Mouse (Mus musculus) frontal cortex, postnatal 36 days (tissue): ENCODE measurements at regions not wholly inside any gene's neighbourhood (a gene's known extent, or its start where the extent isn't known, plus 50 kb on each side); places are given as distances from the start of the nearest gene placed in this dataset.
"Not testable (repeated sequence)": the region's sequence is repeated elsewhere in the genome, so short reads cannot be mapped to it uniquely, and the experiment has no call there.

Source experiments
- DNase-seq, 2 experiments: peaks; one replicate each; pipeline ENCODE4 v3.0.0; 2022; ENCODE audit warnings: low spot score in 2 of 2

- peak; percentile 15 to 24 for DNase-seq
Measured at GRCm38 (mm10) chr12:15565941-15566784, 250.6 kb downstream of the Trib2 start.

GRCm38 (mm10) chr12:15562826-15563225 lies 253.9 kb downstream of the Trib2 start:
- no peak for DNase-seq

- peak; percentile 28 to 31 for DNase-seq
Measured at GRCm38 (mm10) chr12:15555471-15555870, 261.3 kb downstream of the Trib2 start.

GRCm38 (mm10) chr12:15553681-15554007 lies 263.1 kb downstream of the Trib2 start:
- no peak for DNase-seq

- DNase-seq: no peak
Measured at GRCm38 (mm10) chr12:15552979-15553680, 263.6 kb downstream of the Trib2 start.

GRCm38 (mm10) chr12:15552210-15552609 lies 264.5 kb downstream of the Trib2 start:
- no peak for DNase-seq

- no peak for DNase-seq
Measured at GRCm38 (mm10) chr12:15551281-15551900, 265.3 kb downstream of the Trib2 start.

- no peak for DNase-seq
Measured at GRCm38 (mm10) chr12:15544351-15544750, 272.4 kb downstream of the Trib2 start.

- DNase-seq: no peak
Measured at GRCm38 (mm10) chr12:15542486-15542885, 274.2 kb downstream of the Trib2 start.

- no peak for DNase-seq
Measured at GRCm38 (mm10) chr12:15536852-15537368, 279.8 kb downstream of the Trib2 start.

GRCm38 (mm10) chr12:15536247-15536646 lies 280.5 kb downstream of the Trib2 start:
- DNase-seq: no peak

GRCm38 (mm10) chr12:15535822-15536221 lies 280.9 kb downstream of the Trib2 start:
- peak; percentile 82 to 86 for DNase-seq

GRCm38 (mm10) chr12:15520783-15521407 lies 295.8 kb downstream of the Trib2 start:
- no peak for DNase-seq

GRCm38 (mm10) chr12:15511994-15512393 lies 304.7 kb downstream of the Trib2 start:
- DNase-seq: no peak

- peak; percentile 6 to 61 for DNase-seq
Measured at GRCm38 (mm10) chr12:15507576-15507975, 309.1 kb downstream of the Trib2 start.

- no peak for DNase-seq
Measured at GRCm38 (mm10) chr12:15493640-15494039, 323.1 kb downstream of the Trib2 start.

GRCm38 (mm10) chr12:15472741-15473140 lies 344.0 kb downstream of the Trib2 start:
- no peak for DNase-seq

GRCm38 (mm10) chr12:15459429-15459828 lies 357.3 kb downstream of the Trib2 start:
- peak; percentile 18 to 58 for DNase-seq

- not testable (repeated sequence) for DNase-seq
Measured at GRCm38 (mm10) chr12:15456369-15456768, 360.4 kb downstream of the Trib2 start.

GRCm38 (mm10) chr12:15455744-15456143 lies 361.0 kb downstream of the Trib2 start:
- DNase-seq: no peak

GRCm38 (mm10) chr12:15449484-15449883 lies 367.2 kb downstream of the Trib2 start:
- DNase-seq: no peak
